Mouse (Mus musculus): ENCODE measurements around the gene Patj.

DNA sequence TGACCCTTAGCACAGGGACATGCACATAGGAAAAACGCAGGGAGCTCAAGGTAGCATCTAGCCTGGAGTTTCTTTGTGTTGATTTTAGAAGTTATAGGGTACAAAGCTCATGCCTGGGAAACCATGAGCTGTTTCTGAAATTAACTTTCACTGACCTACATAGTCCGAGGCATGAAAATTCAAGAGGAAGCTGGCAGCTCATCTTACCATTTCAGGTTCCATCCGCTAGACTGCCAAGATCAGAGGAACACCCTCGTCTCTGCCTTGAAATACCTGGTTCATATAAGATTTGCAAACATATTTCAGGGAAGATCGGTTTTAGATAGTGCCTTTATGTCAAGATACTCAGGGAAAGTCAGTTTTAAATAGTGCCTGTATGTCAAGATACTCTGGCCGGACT, 232.7 kb downstream of the Patj start:
- no peak for TF ChIP-seq POLR2A (IDR thresholded peaks at IDR 0.05; ENCODE audit: borderline replicate concordance, insufficient read depth, low read length)
- TF ChIP-seq CTCF (IDR thresholded peaks at IDR 0.05; ENCODE audit: borderline replicate concordance, insufficient read depth, low read depth, low read length), result no peak
